Mouse (Mus musculus): ENCODE data around the gene Spin2e. TPM values are rescaled to one million over a fixed set of nuclear protein-coding genes. Genes with fewer than 3 reads are reported as not detected.
"Not testable (repeated sequence)": the region's sequence is repeated elsewhere in the genome, so short reads cannot be mapped to it uniquely, and the experiment has no call there.

The Spin2e gene
- not detected in 2 replicates for polyA plus RNA-seq (2016; fragmentation: Nextera tagmentation; extraction: Ambion mirVana)

DNA sequence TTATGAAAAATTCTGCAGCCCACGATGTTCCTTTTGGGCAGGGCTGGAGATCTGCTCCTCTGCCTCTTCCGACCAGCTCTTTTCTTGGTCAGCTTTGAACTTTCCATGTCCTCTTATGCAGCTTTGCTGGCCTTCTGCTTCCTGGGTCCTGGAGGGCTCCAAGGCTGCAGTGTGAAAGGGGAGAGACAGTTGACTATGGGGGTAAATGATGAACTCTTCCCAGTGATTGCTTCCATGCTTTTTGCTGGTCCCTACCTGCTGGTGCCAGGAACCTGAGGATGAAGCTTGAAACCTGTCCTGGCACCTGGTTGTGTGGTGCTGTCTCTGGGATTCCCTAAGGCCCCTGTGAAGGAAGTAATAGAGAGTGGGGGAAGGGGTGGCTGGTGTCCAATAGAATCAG, at the start of gene Spin2e:
Gene Spin2e (minus strand): TSS at position 101 of the 400 bp plus-strand sequence.
- WGBS = 76% methylated on average over 2 of the region's 2 CpGs
- not testable (repeated sequence) for H3K9me3 ChIP-seq (replicated peaks); H3K4me3 ChIP-seq; H3K36me3 ChIP-seq; H3K27ac ChIP-seq (replicated peaks); H3K27me3 ChIP-seq (ENCODE audit: low read depth, poor library complexity, severe bottlenecking); H3K4me1 ChIP-seq; DNase-seq (ENCODE audit: low spot score)

GRCm38 (mm10) chrX:31574183-31574582, 44.5 kb downstream of the Spin2e start, which contains the start of gene Gm21883:
Gene Gm21883, minus strand, starts transcription at chrX:31574283.
- not testable (repeated sequence) for H3K36me3 ChIP-seq; H3K27me3 ChIP-seq (ENCODE audit: low read depth, poor library complexity, severe bottlenecking); DNase-seq (ENCODE audit: low spot score); H3K9me3 ChIP-seq (replicated peaks); H3K4me1 ChIP-seq; H3K4me3 ChIP-seq; H3K27ac ChIP-seq (replicated peaks)
- WGBS = no CpG with 5 or more reads among the region's 1 CpGs

Other genes with a start within 250 kb of the Spin2e start
- gene Btbd35f19, start 235.0 kb downstream of the Spin2e start, polyA plus RNA-seq (2016; fragmentation: Nextera tagmentation; extraction: Ambion mirVana) = not detected in 2 replicates
- not detected in 2 replicates for gene Gm21883, start 44.6 kb downstream of the Spin2e start, polyA plus RNA-seq (2016; fragmentation: Nextera tagmentation; extraction: Ambion mirVana)
- not detected in 2 replicates for gene Btbd35f25, start 98.2 kb upstream of the Spin2e start, polyA plus RNA-seq (2016; fragmentation: Nextera tagmentation; extraction: Ambion mirVana)